Mouse (Mus musculus) cerebellum, adult 2 months (tissue): ENCODE data around the gene Prkag2. TPM values are rescaled to one million over a fixed set of nuclear protein-coding genes. Genes with fewer than 3 reads are reported as not detected.

Source experiments
- DNase-seq, 2 experiments: peaks; one replicate each; pipeline ENCODE4 v3.0.0; 2021
- H3K27ac ChIP-seq: fragments of 200-500 bp; 2 replicates; pipeline ENCODE4 v1.5.1; 2012; ENCODE audit warnings: low read length, control low read depth, inconsistent platforms; ENCODE audit not compliant: insufficient read depth
- H3K27me3 ChIP-seq: fragments of 200-500 bp; 2 replicates; pipeline ENCODE4 v1.6.1; 2012; ENCODE audit warnings: inconsistent platforms, mild to moderate bottlenecking, low read length, moderate library complexity; ENCODE audit not compliant: control insufficient read depth, insufficient read depth
- H3K4me1 ChIP-seq: fragments of 200-500 bp; 2 replicates; pipeline ENCODE4 v1.6.1; 2011; ENCODE audit warnings: low read length; ENCODE audit not compliant: control insufficient read depth, insufficient read depth
- H3K4me3 ChIP-seq: fragments of 200-500 bp; replicated peaks from 2 replicates; pipeline ENCODE3; 2011; ENCODE audit warnings: mild to moderate bottlenecking, low read depth, low read length, control low read depth; ENCODE audit not compliant: insufficient read depth
- CTCF ChIP-seq: fragments of 200-500 bp; IDR thresholded peaks from 2 replicates; pipeline ENCODE4 v1.5.1; 2011; ENCODE audit warnings: low read depth, mild to moderate bottlenecking, control low read depth, low read length, moderate library complexity, borderline replicate concordance; ENCODE audit not compliant: insufficient read depth
- POLR2A ChIP-seq: fragments of 200-500 bp; IDR thresholded peaks from 2 replicates; pipeline ENCODE4 v1.6.1; 2011; ENCODE audit warnings: low read length, control low read depth, borderline replicate concordance; ENCODE audit not compliant: insufficient read depth
- WGBS: fragments of 180-500 bp; shearing (Covaris S2); methylation state at CpG from one replicate; pipeline ENCODE4 v1.1.7; 2018; 5-methylcytosine and 5-hydroxymethylcytosine counted together
- polyA plus RNA-seq: library from polyadenylated mRNA; depleted of rRNA; stranded (reverse); fragments of >200 nt; gene quantifications from 2 replicates; pipeline ENCODE4 v1.2.3, GENCODE M21; 2012

The Prkag2 gene
- polyA plus RNA-seq, 1 experiment: 92.0 TPM

- 86% methylated on average over 6 of the region's 6 CpGs for WGBS
- no peak overlapping the region for H3K4me3 ChIP-seq
- no peak for DNase-seq
These were observed 186.8 kb downstream of the Prkag2 start for GRCm38 (mm10) chr5:24913656-24914055.

GRCm38 (mm10) chr5:24908820-24909716 lies 191.4 kb downstream of the Prkag2 start:
- WGBS: 10% methylated on average over 18 of the region's 19 CpGs
- no peaks in the 10 kb centered on the region for H3K27me3 ChIP-seq
- H3K4me1 ChIP-seq: peaks cover 17% of the 10 kb centered on the region
- H3K27ac ChIP-seq: peak overlapping the region; percentile 62
- peak; percentile 31 to 85 for DNase-seq
- TF ChIP-seq CTCF (peak; percentile 42; the same call in 1 of the 2 replicates), POLR2A (no peak)
- peak overlapping the region; percentile 68 for H3K4me3 ChIP-seq

More at GRCm38 (mm10) chr5:24913656-24914055, 186.8 kb downstream of the Prkag2 start:
- Histone ChIP-seq H3K27me3 (no peaks in the 10 kb centered on the region), H3K4me1 (peaks cover 11% of the 10 kb centered on the region), H3K27ac (no peak overlapping the region)
- TF ChIP-seq POLR2A (no peak), CTCF (no peak)

DNA sequence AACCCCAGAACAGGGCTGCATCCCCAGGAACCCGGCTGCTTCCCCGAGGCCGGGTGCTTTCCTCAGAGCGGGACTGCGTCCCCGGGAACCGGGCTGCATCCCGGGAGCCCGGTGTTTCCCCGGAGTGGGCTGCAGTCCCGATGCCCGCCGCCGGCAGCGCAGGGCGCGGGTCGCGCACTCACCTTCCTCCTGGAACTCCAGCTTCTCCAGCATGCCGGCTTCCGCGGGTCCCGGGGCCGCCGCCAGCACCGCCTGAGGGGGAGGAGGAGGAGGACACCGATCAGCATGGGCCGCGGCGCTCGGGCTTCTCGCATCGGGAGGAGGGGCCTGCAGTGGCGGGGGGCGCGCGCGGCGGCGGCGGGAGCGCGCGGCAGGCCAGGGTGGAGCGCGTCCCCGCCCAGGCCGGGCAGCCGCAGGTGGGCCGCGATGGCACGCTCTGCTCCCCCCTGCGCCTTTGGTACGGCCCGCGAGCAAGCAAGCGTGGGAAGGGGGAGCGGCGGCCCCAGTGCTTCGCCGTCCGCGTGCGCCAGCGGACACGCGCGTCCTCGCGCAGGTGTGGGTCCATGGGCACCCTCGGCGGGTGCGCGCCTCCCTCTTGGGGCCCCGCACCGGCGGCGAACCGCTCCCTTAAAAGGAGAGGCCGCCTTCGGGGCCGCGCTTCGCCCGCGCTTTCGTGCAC lies 192.2 kb downstream of the Prkag2 start:
- peak; percentile 36; the same call in 1 of the 2 replicates for TF ChIP-seq CTCF
- TF ChIP-seq POLR2A: peak; percentile 51
- peaks cover 22% of the 10 kb centered on the region for H3K4me1 ChIP-seq
- H3K27ac ChIP-seq: peak overlapping the region; percentile 67
- H3K4me3 ChIP-seq: peak overlapping the region; percentile 85
- under 1% methylated on average over 74 of the region's 87 CpGs for WGBS
- peak; percentile 93 to 95 for DNase-seq
- no peaks in the 10 kb centered on the region for H3K27me3 ChIP-seq

GRCm38 (mm10) chr5:24907737-24908136 lies 192.7 kb downstream of the Prkag2 start:
- peak overlapping the region; percentile 67 for H3K27ac ChIP-seq
- DNase-seq: peak in 1 of 2 experiments; percentile 65
- H3K4me3 ChIP-seq: peak overlapping the region; percentile 85
- under 1% methylated on average over 26 of the region's 26 CpGs for WGBS
- TF ChIP-seq CTCF: no peak
- no peak for TF ChIP-seq POLR2A
- H3K27me3 ChIP-seq: no peaks in the 10 kb centered on the region
- peaks cover 26% of the 10 kb centered on the region for H3K4me1 ChIP-seq

- WGBS: 14% methylated on average over 9 of the region's 9 CpGs
- TF ChIP-seq POLR2A (no peak), CTCF (no peak)
- H3K27me3 ChIP-seq: no peaks in the 10 kb centered on the region
- H3K27ac ChIP-seq: no peak overlapping the region
- peak overlapping the region; percentile 85 for H3K4me3 ChIP-seq
- DNase-seq: peak; percentile 30 to 34
- peaks cover 30% of the 10 kb centered on the region for H3K4me1 ChIP-seq
These were observed 193.6 kb downstream of the Prkag2 start for GRCm38 (mm10) chr5:24906844-24907243.

DNA sequence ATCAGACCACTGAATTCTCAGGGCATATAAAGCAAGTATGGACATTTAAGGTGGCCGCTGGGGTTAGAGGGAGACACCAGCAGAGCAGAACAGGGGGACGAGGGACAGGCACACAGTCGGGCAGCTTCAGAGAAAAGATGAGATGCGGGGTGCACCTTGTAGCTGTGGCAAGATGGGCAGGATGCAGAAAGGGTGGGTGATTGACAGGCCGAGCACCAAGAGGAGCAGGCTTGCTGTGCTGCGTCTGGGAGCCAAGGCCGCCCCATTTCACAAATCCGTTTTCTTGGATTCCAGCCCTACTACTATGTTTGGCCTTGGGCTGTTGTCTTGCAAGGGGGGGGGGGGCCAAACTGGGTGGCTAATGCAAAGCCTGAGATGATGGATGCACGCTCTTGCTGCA lies 195.5 kb downstream of the Prkag2 start:
- TF ChIP-seq CTCF (no peak), POLR2A (no peak)
- DNase-seq: peak; percentile 64 to 81
- peak overlapping the region; percentile 35 for H3K27ac ChIP-seq
- peak overlapping the region; percentile 32 for H3K4me3 ChIP-seq
- 11% methylated on average over 9 of the region's 9 CpGs for WGBS
- peaks cover 33% of the 10 kb centered on the region for H3K4me1 ChIP-seq
- no peaks in the 10 kb centered on the region for H3K27me3 ChIP-seq

- no peak for TF ChIP-seq POLR2A
- no peak for TF ChIP-seq CTCF
- DNase-seq: peak; percentile 36 to 46
- Histone ChIP-seq H3K4me3 (no peak overlapping the region), H3K27ac (peak overlapping the region; percentile 35; the same call in 1 of the 2 replicates), H3K27me3 (no peaks in the 10 kb centered on the region), H3K4me1 (peaks cover 33% of the 10 kb centered on the region)
- WGBS: 37% methylated on average over 8 of the region's 8 CpGs
These were observed 196.0 kb downstream of the Prkag2 start for GRCm38 (mm10) chr5:24904423-24904822.
